Mouse (Mus musculus) layer of hippocampus, adult 9-10 months (tissue): ENCODE results near the gene Pcbp1.

Source experiments
- DNase-seq: peaks from one replicate; pipeline ENCODE4 v3.0.0; 2022; ENCODE audit warnings: low spot score

Pcbp1 gene

GRCm38 (mm10) chr6:86523755-86524434 lies 2.2 kb downstream of the Pcbp1 start:
- no peak for DNase-seq

GRCm38 (mm10) chr6:86523242-86523754 lies 2.8 kb downstream of the Pcbp1 start:
- DNase-seq: no peak

- no peak for DNase-seq
These were observed 3.9 kb downstream of the Pcbp1 start for GRCm38 (mm10) chr6:86522001-86522911.

GRCm38 (mm10) chr6:86519767-86520345 lies 6.3 kb downstream of the Pcbp1 start:
- DNase-seq: no peak

- no peak for DNase-seq
These were observed 10.1 kb downstream of the Pcbp1 start for GRCm38 (mm10) chr6:86516021-86516420.

- DNase-seq: no peak
These were observed 12.8 kb downstream of the Pcbp1 start for GRCm38 (mm10) chr6:86513296-86513695.

- DNase-seq: no peak
These were observed 15.1 kb downstream of the Pcbp1 start for GRCm38 (mm10) chr6:86510979-86511378.

- no peak for DNase-seq
These were observed 16.3 kb downstream of the Pcbp1 start for GRCm38 (mm10) chr6:86509866-86510200.

- no peak for DNase-seq
These were observed 16.8 kb downstream of the Pcbp1 start for GRCm38 (mm10) chr6:86509194-86509865.

- DNase-seq: no peak
These were observed 17.4 kb downstream of the Pcbp1 start for GRCm38 (mm10) chr6:86508736-86509135.

GRCm38 (mm10) chr6:86507116-86507515 lies 19.0 kb downstream of the Pcbp1 start:
- DNase-seq: no peak

- DNase-seq: no peak
These were observed 19.8 kb downstream of the Pcbp1 start for GRCm38 (mm10) chr6:86506309-86506708.

- DNase-seq: no peak
These were observed 20.4 kb downstream of the Pcbp1 start for GRCm38 (mm10) chr6:86505671-86506070.

GRCm38 (mm10) chr6:86503513-86503912 lies 22.6 kb downstream of the Pcbp1 start:
- no peak for DNase-seq

GRCm38 (mm10) chr6:86499571-86500109 lies 26.5 kb downstream of the Pcbp1 start:
- no peak for DNase-seq

- no peak for DNase-seq
These were observed 28.0 kb downstream of the Pcbp1 start for GRCm38 (mm10) chr6:86497942-86498732.

GRCm38 (mm10) chr6:86497071-86497815 lies 28.9 kb downstream of the Pcbp1 start:
- DNase-seq: no peak

GRCm38 (mm10) chr6:86496585-86496984 lies 29.5 kb downstream of the Pcbp1 start:
- no peak for DNase-seq

- DNase-seq: no peak
These were observed 30.0 kb downstream of the Pcbp1 start for GRCm38 (mm10) chr6:86496127-86496526.

GRCm38 (mm10) chr6:86495661-86496060 lies 30.5 kb downstream of the Pcbp1 start:
- no peak for DNase-seq
